Mouse (Mus musculus) heart, postnatal 14 days (tissue): ENCODE measurements around the gene Nek2. TPM values are rescaled to one million over a fixed set of nuclear protein-coding genes. Genes with fewer than 3 reads are reported as not detected.
A peak's percentile ranks its signal among the peaks of the same experiment; 100 is the strongest.

ENCODE experiments used
- DNase-seq, 2 experiments: peaks; one replicate each; pipeline ENCODE4 v3.0.0; 2021 to 2022
- intact Hi-C: fragments of 180-260 bp; cut with DNase I; formaldehyde crosslinking; loops from one replicate; pipeline ENCODE4 v1.15.1; 2025
- total RNA-seq, 2 experiments: library from RNA; stranded (reverse); gene quantifications; 2 replicates each; pipeline ENCODE4 v1.2.3; 2021

Nek2 gene
- total RNA-seq, 2 experiments from 2014 or later, result 2.6 to 4.1 TPM

DNA sequence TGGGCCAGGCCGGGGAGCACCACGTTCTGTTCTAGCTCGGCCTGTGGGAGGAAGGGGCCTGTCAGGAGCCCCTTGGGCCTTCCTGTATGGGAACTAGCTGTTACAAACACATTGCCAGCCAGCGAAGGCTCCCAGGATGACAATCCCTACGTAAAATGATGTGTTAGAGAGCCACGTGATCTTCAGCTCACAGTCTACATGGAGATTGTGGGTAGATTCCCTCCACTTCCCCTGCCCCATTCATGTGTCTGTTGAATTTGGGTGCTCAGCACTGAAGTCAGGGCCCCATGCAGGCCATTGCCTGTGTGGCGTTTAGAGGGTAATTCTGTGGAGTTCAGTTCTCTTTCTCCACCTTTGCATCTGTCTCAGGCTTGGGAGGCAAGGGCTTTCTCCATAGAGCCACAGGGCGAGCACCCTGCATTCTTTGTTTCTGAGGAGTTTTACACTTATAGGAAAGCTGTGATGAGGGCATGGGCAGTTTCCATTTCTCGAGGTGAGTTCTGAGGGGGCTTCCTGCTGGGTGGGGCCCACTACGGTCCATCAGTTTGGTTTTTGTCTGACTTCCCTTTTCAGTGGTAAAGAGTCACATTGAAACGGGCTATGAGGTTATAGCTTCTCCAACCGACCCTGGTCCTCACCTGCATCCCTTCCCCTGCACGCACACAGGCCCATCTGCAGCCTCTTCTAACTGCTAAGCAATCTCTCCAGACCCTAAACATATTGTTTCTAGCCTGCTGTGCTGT, 8.1 kb upstream of the Nek2 start:
- no peak for DNase-seq
- intact Hi-C loops, result loop anchor here (10.0 kb wide), 1 partner anchor 408 kb away; the partner anchor contains the start of gene Ppp2r5a

DNA sequence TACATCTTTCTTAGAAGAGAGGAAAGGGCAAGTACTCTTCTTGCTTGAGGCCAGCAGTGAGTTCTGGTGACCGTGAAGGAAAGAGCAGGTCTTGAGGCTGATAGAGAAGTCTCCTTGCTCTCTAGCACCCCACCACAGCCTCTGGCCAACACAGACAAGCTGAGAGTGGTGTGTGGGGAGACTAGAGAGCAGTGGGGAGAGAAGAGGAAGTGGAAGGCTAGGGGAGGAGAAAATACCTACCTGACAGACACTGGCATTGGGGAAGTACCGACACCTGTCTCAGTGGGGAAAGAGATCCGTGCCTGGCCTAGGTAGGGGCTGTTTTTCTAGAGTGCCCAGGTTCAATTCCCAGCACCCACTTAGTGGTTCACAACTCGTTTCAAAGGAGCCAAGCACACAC, 7.0 kb upstream of the Nek2 start:
- no peak for DNase-seq
- intact Hi-C loops, result loop anchor here (10.0 kb wide), 1 partner anchor 409 kb away; the partner anchor contains the start of gene Ppp2r5a

DNA sequence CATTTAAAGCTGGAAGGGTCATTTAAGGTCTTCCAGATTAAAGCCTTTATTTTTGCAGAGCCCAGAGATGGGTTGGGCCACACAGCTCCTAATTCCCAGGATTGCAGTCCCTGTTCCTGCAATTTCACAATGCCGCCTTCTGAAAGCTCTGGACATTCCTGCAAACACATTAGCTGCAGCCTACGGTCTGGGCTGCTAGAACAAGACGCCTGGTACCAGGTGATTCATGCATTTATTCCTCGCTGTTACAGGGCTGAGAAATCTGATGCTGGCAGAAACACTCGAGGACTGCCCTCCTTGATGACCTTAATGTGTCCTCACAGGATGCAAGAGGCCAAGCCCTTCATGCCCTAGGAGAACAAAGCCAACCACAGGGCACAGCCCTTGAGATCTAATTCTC, 6.3 kb upstream of the Nek2 start:
- intact Hi-C loops, result loop anchor here (5.0 to 10.0 kb wide), 3 partner anchors 98 to 503 kb away; partner anchors contain the start of genes Lpgat1 and Ppp2r5a
- no peak for DNase-seq

DNA sequence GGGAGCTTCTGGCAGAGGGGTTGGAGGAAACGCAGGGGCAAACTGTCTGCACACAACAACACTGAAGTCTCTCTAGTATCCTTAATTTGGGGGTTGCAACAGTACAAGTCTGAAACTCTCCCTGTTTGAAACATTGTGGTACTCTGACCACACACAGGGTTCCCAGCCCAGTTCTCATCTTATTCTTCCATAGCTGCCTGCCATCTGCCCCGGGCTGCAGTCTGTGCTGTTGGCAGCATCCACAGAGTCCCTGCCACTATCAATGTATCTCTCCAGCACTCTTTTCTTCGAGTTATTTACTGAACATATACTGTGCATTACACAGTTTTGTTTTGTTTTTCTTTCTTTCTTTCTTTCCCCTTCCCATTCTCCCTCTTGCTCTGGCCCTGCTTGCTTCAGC, 4.6 kb upstream of the Nek2 start:
- no peak for DNase-seq
- intact Hi-C loops, result loop anchor here (5.0 to 10.0 kb wide), 3 partner anchors 99 to 504 kb away; partner anchors contain the start of genes Lpgat1 and Ppp2r5a

DNA sequence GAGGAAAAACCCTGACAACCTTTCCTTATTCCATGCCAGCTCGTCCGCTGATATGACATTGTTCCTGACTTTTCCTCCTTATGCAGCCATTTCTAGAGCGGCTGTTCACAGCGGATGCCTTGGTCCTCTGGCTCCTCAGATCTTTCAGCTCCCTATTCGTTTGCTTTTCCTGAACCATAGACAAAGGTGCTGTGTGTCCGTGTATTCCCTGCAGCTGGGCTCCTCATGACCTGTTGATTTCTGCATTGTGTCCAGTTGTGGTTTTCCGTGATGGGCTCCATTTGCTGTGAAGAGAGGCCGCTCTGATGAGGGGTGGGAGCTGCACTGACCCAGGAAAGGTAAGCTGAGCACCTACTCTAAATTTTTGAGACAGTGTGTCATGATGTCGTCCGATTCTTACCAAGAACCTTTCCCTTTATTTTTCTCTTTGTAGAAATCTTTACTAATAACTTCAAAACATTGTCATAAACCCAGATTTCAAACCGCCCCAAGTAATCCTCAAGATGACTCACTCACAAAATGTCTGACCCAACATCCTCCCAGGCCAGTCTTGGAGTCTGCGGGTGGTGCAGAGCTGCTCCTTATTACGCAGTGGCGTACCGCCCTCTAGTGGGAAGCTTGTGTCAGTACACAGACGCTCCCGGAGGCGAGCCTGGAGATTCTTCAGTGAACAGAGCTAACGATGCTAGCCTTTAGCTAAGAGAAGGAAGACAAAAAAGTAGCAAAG, 3.7 kb upstream of the Nek2 start:
- intact Hi-C loops, result loop anchor here (2.0 to 10.0 kb wide), 4 partner anchors 100 to 505 kb away; partner anchors contain the start of genes Lpgat1 and Ppp2r5a
- peak; percentile 86 to 91 for DNase-seq

DNA sequence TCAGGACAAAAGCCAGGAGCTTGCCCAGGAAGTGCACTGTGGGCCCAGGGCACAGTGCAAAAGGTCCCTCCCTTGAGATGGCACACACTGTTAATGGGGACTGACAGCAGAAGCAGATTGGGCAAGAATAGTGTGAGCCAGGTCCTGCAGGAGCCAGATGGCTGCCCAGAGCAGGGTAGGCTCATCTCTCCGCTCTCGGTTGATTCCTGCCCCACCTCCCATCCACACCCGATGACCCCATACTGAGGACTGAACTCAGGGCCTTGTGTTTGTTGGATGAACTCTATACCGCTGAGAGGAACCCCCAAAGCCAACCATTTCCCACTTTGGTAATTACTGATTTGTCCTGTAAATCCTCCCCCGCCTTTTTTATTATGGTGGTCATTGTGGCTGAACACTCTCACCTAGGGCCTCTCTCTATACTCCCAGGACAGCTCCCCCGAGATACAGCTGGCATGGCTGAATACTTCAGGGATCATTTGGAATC, 3.1 kb upstream of the Nek2 start:
- intact Hi-C loops, result loop anchor here (2.0 to 10.0 kb wide), 4 partner anchors 101 to 506 kb away; partner anchors contain the start of genes Lpgat1 and Ppp2r5a
- DNase-seq, result no peak

DNA sequence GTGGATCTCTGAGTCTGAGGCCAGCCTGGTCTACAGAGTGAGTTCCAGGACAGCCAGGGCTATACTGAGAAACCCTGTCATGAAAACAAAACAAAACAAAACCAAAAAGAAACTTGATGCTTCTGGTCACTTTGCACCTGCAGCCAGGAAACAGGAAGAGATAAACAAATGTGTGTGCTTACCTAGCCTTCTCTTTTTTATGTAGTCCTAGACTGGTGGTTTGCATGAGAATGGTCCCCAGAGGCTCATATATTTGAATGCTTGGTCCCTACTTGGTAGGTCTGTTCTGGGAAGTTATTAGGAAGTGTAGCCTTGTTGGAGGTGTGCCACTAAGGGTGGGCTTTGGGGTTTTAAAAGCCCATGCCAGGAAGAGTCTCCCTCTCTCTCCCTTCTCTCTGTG, 2.2 kb upstream of the Nek2 start:
- DNase-seq, result no peak
- intact Hi-C loops, result loop anchor here (2.0 to 10.0 kb wide), 4 partner anchors 102 to 507 kb away; partner anchors contain the start of genes Lpgat1 and Ppp2r5a

DNA sequence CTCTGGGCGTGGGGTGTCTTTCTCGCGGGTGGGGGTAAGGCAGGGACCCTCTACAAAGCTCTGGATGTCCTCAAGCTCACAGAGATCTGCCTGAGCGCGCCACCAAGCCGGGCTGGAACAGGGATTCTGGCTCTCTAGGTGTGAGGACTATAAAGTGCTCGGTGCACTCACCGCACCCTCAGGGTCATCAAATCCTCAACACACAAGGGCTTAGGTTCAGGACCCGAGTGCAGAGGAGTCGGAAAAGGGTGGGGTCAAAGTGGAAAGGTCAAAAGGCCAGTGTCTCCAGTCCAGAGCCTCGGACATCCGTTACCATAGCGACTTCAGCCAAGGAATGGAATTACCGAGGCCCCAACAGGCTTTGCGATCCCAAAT, 306 bp upstream of the Nek2 start:
- intact Hi-C loops, result no loop called here
- DNase-seq, result no peak

DNA sequence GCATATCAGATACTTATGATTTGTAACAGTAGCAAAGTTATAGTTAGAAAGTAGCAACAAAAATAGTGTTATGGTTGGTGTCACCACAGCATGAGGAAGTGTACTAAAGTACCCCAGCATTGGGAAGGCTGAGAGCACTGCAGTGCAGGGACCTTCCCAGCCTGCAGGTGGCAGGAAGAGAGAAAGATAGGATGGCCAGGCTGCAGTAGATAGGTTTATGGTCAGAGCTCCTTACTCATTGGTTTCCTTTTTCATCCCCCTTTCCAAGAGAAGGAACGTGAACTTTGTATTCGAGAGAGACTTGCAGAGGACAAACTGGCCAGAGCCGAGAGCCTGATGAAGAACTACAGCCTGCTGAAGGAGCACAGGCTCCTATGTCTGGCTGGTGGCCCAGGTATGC, 7.9 kb downstream of the Nek2 start:
- intact Hi-C loops, result no loop called here
- DNase-seq, result no peak

DNA sequence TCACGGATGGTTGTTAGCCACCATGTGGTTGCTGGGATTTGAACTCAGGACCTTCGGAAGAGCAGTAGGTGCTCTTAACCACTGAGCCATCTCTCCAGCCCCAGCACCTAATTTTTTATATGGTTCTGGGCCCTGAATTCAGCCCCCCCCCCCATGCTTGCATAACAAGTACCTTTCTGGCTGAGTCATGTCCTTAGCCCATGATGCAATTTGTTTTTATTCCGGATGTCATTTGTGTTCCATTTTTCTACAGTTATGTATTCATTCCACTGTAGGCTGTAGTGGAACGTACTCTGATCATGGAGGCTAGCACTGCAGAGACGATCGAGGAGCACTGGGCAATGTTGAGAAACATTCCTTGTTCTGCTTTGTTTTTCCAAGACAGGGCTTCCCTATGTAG, 12.2 kb downstream of the Nek2 start:
- intact Hi-C loops, result no loop called here
- DNase-seq, result no peak

DNA sequence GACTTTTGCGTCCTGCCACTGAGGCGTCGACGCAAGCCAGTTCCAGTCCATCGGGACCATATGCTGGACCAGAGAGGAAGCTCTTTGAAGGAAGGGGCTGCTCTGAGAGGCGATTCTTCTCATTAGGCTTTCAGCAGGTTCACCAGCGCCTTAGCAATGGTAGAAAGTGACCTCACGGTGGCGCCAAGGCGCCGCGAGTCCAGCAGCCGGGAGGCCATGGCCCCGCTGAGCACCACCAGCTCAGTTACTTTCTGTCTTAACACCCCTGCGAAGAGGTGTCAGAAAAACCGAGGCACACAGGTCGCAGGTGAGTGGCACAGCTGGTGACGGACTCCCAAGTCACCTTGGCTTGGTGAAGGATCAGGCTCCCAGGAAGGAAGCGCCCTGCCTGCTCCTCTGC, 13.6 kb downstream of the Nek2 start:
- DNase-seq, result peak; percentile 81 to 85
- intact Hi-C loops, result loop anchor here (1.0 to 2.0 kb wide), 3 partner anchors 72 to 258 kb away; partner anchors contain the start of gene Slc30a1

DNA sequence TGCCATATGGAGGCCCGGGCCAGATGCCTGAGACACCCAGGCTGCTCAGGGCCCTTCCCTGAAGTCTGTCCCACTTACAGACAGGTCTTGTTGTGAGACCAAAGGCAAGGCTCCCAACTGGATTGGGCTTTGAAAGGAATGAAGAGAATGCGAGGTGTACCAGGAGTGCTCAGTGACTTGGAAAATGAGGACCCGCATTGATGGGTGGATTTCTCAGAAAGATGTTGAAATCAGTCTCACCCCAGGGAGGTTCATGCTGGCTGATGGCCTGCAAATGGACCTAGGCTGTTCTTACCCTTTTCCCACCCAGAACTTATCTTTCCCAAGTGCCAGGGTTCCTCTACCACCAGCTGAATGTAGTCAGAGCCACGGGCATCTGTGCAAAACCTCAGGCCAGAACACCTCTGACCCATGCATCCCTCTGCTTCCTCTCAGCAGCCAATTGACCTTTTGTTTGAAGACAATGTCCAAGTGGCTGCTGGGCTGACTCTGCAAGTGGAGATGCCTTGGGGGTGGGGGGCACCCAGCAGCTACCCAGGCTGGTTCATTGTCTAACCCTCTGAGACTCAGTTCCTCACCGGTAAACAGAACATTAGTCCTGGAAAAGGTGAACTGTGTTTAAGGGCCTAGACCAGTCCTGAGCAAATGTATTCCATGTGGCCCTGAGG, 15.2 kb downstream of the Nek2 start:
- intact Hi-C loops, result no loop called here
- no peak for DNase-seq

DNA sequence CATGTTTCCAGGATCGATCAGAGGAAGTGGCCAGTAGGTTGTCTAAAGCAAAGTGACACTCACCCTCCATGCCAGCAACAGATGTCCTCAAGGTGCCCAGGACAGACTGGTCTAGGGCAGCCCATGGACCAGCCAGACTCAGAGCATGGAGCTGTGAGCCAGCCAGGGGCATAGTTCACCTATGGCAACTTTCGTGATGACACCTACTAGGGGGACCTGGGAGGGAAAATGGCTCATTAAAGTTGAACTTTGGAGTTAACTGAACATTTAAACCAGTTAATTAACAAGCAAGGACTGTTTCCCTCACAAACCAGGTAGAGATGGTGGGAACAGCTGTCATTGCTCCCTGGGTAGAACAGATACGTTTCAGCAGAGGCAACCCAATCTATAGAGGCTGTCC, 16.4 kb downstream of the Nek2 start:
- intact Hi-C loops, result no loop called here
- no peak for DNase-seq

DNA sequence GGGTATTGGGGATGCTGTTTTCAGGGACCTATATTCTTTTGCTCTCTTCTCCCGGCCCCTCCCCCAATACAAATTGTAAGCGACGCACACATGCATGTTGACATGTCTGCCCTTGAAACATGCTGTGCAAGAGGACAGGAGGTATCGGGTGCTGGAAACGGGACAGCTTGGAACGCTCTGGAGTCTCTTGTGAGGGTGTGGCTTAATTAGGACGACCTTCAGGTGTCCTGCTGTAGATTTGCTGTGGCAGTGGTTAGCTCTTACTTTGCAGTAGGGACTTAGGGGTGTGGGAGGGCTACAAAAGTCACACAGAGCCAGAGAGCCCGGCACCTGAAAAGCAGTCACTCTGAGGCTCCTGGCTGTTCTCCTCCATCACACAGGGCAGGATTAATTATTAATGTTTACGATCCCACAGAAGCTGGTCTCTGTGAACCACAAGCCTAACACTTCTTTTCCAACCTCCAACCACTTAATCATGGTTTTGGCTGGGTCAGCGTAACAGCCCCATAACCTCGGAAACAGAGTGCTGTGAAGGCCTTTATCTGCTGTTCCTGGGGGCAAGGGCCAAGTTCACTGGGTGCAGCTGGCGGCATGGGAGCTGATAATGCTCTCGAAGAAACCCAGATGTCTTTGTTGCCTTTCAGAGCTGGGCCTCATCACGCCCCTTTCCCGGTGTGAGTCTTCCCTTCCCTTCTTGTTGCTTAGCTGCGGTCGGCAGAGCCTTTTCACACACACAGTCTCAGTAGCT, 17.9 kb downstream of the Nek2 start:
- intact Hi-C loops, result no loop called here
- peak; percentile 25 to 29 for DNase-seq

DNA sequence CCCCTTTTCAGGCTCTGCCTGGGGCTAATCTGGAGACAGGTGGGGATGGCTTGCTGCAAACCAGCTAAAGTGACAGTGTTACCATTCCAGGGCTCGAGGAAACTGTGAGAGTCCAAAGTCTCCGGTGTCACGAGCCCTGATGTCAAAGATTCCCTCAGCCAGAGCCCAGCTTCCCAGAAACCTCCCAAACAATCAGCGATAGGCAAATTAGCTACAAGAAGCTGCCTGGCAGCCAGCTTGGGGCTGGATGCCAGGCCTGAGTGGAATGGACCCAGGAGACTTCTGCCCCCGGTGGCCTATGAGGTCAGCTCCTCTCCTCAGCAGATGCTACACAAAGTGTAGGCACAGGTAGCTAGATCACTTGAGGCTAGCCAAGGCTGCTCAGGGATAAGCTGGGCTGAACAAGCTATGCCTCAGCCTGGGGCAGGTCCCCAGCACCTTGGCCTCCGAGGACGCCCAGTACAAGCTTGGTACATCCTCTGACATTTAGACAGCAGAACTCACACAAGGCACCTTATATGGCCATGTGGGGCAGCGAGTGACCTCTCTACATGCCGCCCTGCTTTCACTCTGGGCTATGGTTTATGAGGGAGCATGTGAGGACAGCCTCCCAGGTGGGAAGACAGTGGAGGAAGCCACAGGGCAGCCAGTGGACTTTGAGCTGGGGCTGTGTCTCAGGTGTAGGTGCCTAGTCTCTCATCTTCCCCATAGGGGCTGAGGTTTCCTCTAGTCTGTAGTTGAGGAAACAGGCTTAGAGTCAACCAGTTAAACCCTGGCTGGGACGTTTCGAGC, 19.7 kb downstream of the Nek2 start:
- DNase-seq, result peak; percentile 22 to 32
- intact Hi-C loops, result no loop called here

DNA sequence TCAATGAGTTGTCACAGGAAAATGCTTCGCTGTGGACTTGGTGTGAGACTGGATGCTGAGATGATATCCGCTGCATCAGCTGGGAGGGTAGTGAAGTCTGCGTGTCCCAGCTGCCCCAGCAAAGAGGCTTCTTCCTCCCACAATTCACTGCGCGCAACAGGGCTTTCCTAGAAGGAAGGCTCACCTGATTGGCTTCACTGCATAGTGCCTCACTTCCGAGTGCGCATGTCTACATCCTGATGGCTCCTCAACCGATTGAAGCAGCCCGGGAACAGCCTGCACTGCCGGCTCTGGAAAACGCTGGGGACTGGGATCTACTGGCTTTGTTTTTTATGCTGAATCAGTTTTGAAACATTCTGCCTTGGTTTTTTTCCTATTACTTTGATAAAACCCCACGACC, 21.0 kb downstream of the Nek2 start:
- intact Hi-C loops, result no loop called here
- no peak for DNase-seq

DNA sequence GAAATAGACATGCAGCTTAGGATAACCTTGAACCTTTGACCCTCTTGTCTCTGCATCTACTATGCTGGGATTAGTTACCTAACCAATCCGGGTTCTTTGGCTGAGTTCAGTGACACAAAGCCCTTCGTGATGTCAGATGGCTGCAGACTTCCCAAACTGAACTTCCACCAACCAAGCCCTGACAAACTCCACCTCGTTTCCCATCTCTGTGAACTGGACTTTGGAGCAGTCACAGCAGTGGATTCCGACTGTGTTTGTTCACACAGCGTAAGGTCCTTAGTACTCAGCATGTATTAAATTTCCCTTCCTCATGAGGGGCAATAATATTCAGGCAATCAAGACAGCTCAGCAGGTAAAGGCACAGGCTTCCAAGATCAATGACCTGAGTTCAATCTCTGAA, 25.4 kb downstream of the Nek2 start:
- DNase-seq, result no peak
- intact Hi-C loops, result no loop called here

DNA sequence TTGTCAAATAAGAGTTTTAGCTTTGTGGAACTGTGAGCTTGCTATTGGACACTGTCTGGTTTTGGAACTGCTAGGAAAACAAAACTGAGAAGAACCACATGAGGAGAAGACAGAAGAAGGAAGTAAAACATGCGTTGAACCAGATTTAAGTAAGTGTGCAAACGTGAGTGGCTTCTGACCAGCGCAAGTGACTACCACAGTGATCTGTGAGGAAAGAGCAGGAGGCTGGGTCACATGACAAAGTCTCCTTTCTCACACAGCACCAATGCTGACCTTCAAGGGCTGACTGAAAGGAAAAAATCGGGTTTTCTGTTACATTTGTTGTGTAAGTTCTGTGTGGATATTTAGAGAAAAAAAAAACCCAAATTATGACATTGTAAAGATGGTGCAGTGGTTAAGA, 28.3 kb downstream of the Nek2 start:
- intact Hi-C loops, result no loop called here
- no peak for DNase-seq

DNA sequence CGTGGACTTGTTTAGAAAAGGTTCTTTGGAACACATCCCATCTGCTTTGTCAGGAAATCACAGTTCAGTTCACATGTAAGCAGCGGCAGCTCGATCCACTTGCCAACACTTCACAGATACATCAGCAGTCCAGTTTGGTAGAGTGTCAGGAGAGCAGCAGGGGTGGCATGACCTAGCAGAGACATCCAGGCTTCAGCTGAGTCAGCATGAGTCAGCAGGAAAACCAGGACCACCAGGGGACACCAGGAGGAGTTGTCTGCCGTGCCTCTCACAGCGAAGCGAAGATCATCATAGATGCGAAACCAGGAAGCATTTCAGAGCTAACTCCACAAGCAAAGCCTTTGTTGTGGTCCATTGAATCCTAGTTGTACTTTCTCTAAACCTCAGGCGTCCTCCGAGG, 32.2 kb downstream of the Nek2 start:
- intact Hi-C loops, result no loop called here

More for the DNA sequence above, 32.2 kb downstream of the Nek2 start:
- DNase-seq, result no peak
